Mouse (Mus musculus): ENCODE results near the gene Man1c1.

Gene Man1c1

DNA sequence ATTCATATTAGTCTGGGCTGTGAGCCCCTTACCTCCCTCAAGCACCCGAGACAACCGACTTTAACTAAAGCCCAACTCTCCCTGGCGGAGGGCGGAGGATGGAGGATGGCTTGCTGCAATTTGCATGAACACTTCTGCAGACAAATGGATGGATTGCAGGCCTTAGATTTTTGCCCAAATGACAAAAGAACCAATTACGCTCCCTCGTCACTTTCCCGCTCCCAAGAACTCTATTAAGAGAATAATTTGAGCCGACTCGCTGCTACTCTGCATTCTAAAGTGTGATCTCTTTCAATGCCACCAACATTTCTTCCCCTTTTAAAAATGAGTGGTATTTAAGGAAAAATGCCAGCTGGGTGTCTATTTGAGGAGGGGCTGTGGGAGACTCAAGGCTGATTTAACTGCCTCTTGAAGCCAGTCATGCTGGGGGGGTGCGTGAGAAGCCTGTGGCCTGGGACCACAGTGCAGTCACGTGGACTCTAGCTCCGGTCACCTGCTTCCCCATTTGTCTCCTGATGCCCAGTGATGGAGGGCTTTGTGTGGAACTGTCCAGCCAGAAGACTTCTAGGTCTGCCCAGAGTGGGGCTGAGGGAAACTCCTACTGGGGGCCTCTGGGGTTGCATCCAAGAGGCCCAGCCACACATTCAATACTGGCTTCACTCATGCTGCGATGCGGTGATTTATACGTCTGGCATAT, 88.0 kb downstream of the Man1c1 start:
- in situ Hi-C loops (cut with MboI, MseI): loop anchor here in 1 of 2 experiments (10.0 kb wide), 1 partner anchor 1761 kb away; no protein-coding TSS in a partner anchor

- in situ Hi-C loops (cut with MboI, MseI): loop anchor here in 1 of 2 experiments (10.0 kb wide), 1 partner anchor 1757 kb away; no protein-coding TSS in a partner anchor
Measured at GRCm38 (mm10) chr4:134612070-134612667, 91.9 kb downstream of the Man1c1 start.

GRCm38 (mm10) chr4:134610616-134611015, 93.5 kb downstream of the Man1c1 start:
- in situ Hi-C loops (cut with MboI, MseI): loop anchor here in 1 of 2 experiments (10.0 kb wide), 1 partner anchor 1756 kb away; no protein-coding TSS in a partner anchor

- in situ Hi-C loops (cut with MboI, MseI): no loop called here
Measured at GRCm38 (mm10) chr4:134607679-134608078, 96.4 kb downstream of the Man1c1 start.

DNA sequence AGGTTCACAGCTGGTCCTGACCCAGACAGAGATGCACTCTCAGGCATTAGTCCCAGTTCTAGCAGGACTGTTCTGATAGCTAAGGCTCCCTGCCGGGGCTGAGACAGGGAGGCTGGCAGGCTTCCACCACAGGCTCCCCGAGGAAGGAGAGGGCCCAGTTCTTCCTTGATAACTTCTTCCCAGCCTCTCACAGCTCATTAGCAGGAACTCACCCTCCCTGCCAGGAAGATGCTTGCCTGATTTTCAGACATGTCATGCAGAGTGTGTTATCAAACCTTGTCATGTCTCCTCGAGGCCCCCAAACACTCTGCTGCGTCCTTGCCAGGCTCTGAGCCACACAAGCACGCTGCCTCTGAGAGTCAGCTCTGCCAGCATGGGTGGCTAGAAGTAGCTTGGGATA, 98.0 kb downstream of the Man1c1 start:
- in situ Hi-C loops (cut with MboI, MseI): no loop called here

- in situ Hi-C loops (cut with MboI, MseI): no loop called here
Measured at GRCm38 (mm10) chr4:134604472-134604871, 99.6 kb downstream of the Man1c1 start.

DNA sequence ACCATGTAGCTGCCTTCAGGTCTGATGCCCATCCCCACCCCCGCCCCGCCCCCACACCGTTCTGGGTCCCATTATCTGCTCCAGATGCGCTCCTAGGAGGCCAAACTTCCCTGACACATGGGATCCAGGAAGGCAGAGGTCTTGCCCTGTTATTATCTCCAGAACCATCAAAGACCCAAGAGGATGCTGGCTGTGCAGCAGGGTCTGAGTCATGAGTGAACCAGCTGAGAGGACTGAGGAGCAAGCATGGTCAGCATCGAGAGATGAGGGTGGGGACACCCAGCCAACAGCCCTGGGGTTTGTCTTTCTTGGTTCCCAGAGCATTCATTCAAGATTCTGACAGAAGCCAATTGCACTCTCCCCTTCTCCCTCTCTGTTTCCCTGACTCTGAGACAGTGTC, 100.5 kb downstream of the Man1c1 start:
- in situ Hi-C loops (cut with MboI, MseI): no loop called here

- in situ Hi-C loops (cut with MboI, MseI): no loop called here
Measured at GRCm38 (mm10) chr4:134602610-134603009, 101.5 kb downstream of the Man1c1 start.

DNA sequence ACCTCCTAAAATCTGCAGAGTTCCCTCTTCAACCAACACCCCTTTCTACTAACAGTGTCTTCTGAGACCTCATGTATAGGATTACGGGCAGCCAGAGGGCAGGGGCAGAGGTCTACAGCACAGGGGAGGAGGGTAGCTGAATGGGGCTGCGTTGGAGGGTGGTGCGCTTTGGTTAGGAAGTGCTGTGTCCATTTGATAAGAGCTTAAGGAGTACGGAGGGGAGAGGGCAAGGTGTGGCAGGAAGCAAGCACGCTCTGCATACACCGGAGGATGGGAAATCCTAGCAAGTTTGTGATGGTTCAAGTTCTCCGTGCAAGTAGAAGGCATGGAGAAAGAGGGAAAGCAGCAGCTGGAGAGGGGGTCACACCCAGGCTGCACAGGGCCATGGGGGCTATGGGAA, 102.1 kb downstream of the Man1c1 start:
- in situ Hi-C loops (cut with MboI, MseI): no loop called here

DNA sequence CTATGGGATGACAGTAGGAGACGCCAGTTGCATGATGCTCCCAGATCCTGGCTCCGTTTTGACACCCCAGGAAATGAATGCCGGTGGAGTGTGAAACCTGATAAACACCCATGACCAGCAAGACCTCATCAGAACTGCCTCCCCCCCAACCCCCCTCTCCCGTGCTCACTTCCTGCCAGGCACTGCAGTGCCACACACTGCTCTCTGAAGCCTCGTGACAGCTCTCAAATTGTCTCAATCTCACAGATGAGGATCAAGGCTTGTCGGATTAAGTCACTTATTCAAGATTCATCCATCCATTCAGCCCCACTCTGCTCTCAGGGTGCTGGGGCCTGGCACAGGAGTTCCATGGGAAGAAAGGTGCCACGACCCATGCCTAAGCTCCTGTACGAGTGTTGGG, 102.7 kb downstream of the Man1c1 start:
- in situ Hi-C loops (cut with MboI, MseI): no loop called here

DNA sequence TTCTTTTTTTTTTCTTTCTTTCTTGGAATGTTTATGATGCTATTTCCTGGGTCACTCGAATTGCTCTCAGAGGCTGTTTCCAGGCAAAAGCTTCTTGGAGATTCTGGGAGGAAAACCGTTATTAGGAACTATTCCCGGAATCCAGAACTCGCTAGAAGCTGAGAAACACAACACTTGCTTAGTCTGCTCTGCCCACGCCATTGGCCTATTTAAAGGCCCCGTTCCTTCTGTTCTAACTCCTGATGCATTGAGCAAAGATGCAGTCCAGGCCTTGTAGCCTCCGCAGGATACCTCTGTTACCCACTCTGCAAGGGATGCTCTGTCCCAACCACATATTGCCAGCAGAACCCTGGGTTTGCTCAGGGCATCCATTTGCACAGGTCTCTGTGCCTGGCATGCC, 103.3 kb downstream of the Man1c1 start:
- in situ Hi-C loops (cut with MboI, MseI): no loop called here

DNA sequence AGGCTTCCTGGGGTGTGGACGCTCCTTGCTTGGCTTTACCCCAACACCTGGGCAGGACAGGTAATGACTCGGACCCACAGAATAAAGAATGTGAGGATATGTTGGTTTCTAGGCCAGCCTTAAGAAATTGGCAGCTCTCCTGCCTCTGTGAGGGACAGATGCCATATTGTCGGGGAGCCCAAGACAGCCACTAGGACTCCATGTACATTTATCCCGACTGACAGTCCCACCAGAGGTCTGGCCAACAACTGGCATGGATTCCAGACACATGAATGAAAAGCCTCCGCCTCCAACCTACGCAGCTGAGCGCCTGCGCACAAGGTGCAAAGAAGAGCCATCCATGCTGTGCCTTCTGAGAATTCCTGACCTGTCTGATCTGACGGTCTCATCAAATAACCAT, 104.0 kb downstream of the Man1c1 start:
- in situ Hi-C loops (cut with MboI, MseI): no loop called here

GRCm38 (mm10) chr4:134596816-134597692, 107.0 kb downstream of the Man1c1 start:
- in situ Hi-C loops (cut with MboI, MseI): no loop called here

- in situ Hi-C loops (cut with MboI, MseI): no loop called here
Measured at GRCm38 (mm10) chr4:134594731-134595439, 109.2 kb downstream of the Man1c1 start.

GRCm38 (mm10) chr4:134592442-134592841, 111.6 kb downstream of the Man1c1 start:
- in situ Hi-C loops (cut with MboI, MseI): no loop called here

DNA sequence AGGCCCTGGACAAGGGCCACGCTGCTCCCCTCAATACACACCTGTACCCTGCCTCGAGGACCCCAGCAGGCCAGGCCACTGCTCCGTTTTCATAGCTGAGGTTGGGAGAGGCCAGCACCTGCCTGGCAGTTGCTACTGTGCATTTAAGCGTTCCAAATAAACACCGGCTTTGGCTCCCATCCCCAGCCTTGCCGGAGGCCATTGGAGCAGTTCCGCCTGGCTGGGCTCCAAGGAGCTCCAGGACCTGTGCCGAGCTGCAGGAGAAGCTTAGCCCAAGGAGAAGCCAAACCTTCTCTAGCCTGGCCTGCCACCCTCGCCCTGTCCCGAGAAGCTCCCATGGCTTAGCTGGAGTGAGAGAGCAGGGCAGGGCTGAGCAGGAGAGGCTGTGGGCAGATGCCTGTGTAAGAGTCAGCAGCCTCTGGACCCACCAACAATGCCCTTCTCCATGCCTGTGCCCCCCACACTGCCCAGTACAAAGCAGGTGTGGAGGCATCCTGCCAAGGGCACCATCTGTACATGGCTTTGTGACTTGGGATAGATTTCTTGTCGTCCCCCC, 112.5 kb downstream of the Man1c1 start:
- in situ Hi-C loops (cut with MboI, MseI): no loop called here

DNA sequence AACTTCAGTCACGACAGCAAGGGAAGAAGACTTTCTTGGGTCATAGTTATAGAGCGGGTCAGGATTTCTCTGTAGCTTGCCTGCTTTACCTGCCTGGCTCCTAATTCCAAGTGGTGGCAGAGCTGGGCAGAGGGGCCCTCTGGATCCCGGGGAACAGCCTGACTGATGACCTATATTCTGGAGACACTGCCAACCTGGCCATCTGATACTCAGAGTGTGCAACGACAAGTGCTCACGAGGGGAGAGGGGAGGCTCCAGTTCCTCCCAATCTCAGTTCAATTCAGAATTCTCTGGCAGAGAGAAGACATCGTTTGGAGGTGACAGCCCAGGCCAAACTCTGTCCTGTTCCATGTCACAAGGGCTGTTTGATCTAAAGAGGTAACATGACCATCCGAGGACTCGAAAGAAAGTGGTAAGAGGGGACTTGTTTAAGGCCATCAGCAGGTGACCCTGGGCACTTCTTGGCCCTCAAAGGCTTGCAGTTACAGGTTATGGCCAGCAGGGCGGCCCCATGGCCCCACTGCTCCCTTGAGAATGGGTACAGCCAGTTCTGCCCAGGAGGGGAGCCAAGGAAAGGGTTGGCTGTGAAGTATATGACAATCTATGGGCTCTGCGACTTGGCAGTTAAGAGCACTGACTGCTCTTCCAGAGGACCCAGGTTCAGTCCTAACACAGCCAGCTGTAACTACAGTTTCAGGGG, 113.7 kb downstream of the Man1c1 start:
- in situ Hi-C loops (cut with MboI, MseI): no loop called here

DNA sequence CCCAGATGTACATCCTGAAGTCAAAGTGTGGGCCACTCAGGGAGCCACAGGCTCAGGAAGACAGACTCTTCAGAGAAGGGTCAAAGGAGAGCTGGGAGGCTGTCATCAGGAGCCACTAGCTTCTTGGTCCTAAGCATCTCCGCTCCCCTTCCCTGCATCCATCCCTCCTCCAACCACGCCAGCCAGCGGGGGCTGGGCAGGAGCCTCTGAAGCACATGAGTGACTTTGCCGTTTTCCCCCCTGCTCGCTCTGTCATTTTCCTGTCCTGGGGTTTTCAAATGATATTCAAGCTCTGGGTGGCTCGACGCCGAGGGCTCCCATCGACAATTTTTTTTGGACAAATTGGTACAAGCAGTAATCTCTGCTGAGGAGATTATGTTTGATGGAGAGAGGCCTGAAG, 114.3 kb downstream of the Man1c1 start:
- in situ Hi-C loops (cut with MboI, MseI): no loop called here

GRCm38 (mm10) chr4:134588951-134589350, 115.1 kb downstream of the Man1c1 start:
- in situ Hi-C loops (cut with MboI, MseI): no loop called here

DNA sequence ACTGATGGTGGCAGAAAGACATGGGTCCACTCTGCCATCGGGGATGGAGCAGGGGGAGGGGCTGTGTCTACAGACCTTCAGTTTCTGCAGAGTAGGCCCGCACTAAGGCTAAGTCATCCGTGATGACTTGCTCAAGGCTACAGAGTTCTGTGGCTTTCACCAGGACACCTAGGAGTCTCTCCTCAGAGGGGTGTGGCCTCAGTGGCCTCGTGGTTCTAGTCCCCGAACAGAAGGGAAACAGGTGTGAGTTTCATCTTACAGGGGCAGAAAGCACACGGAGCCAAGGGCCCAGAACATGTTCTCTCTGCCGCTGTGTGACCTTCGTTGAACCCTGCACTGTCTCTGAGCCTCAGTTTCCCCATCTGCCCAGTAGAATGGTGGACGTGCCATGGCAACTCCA, 115.8 kb downstream of the Man1c1 start:
- in situ Hi-C loops (cut with MboI, MseI): no loop called here
